Mouse (Mus musculus): Measurements from ENCODE around the gene Dnmbp. TPM values are rescaled to one million over a fixed set of nuclear protein-coding genes. Genes with fewer than 3 reads are reported as not detected.

The Dnmbp gene
- polyA plus RNA-seq, 1 experiment: 12.7 TPM

GRCm38 (mm10) chr19:43852837-43853545, 87.0 kb downstream of the Dnmbp start:
- Histone ChIP-seq H3K4me1 (replicated peaks; ENCODE audit: control insufficient read depth, insufficient read depth, low read length) (peaks cover 3% of the 10 kb centered on the region), H3K4me3 (ENCODE audit: control insufficient read depth, insufficient read depth, low read length) (no peak overlapping the region), H3K36me3 (ENCODE audit: control insufficient read depth, insufficient read depth, low read length) (peaks cover 23% of the 10 kb centered on the region), H3K27ac (ENCODE audit: control insufficient read depth, insufficient read depth, low read length) (no peak overlapping the region), H3K27me3 (ENCODE audit: control insufficient read depth, insufficient read depth, low read length) (no peaks in the 10 kb centered on the region)
- TF ChIP-seq POLR2A (IDR thresholded peaks at IDR 0.05; ENCODE audit: control insufficient read depth, extremely low read depth, insufficient read depth, low read length, poor library complexity) (no peak), CTCF (IDR thresholded peaks at IDR 0.05; ENCODE audit: borderline replicate concordance, control insufficient read depth, extremely low read depth, insufficient read depth, low read length, poor library complexity) (no peak)
- peak; percentile 4 for DNase-seq
- WGBS: 88% methylated on average over 7 of the region's 7 CpGs

- H3K36me3 ChIP-seq (ENCODE audit: control insufficient read depth, insufficient read depth, low read length): peaks cover 32% of the 10 kb centered on the region
- 72% methylated on average over 21 of the region's 21 CpGs for WGBS
- H3K27ac ChIP-seq (ENCODE audit: control insufficient read depth, insufficient read depth, low read length): peak overlapping the region; percentile 14
- H3K4me1 ChIP-seq (replicated peaks; ENCODE audit: control insufficient read depth, insufficient read depth, low read length): peaks cover 3% of the 10 kb centered on the region
- TF ChIP-seq CTCF (IDR thresholded peaks at IDR 0.05; ENCODE audit: borderline replicate concordance, control insufficient read depth, extremely low read depth, insufficient read depth, low read length, poor library complexity): no peak
- TF ChIP-seq POLR2A (IDR thresholded peaks at IDR 0.05; ENCODE audit: control insufficient read depth, extremely low read depth, insufficient read depth, low read length, poor library complexity): no peak
- H3K4me3 ChIP-seq (ENCODE audit: control insufficient read depth, insufficient read depth, low read length): peak overlapping the region; percentile 36
- no peaks in the 10 kb centered on the region for H3K27me3 ChIP-seq (ENCODE audit: control insufficient read depth, insufficient read depth, low read length)
- peak; percentile 42 for DNase-seq
Measured at GRCm38 (mm10) chr19:43851996-43852630, 87.9 kb downstream of the Dnmbp start.

GRCm38 (mm10) chr19:43850026-43850425, 90.0 kb downstream of the Dnmbp start:
- no peak for DNase-seq
- H3K27me3 ChIP-seq (ENCODE audit: control insufficient read depth, insufficient read depth, low read length): no peaks in the 10 kb centered on the region
- 98% methylated on average over 11 of the region's 11 CpGs for WGBS
- peaks cover 34% of the 10 kb centered on the region for H3K36me3 ChIP-seq (ENCODE audit: control insufficient read depth, insufficient read depth, low read length)
- no peak overlapping the region for H3K4me3 ChIP-seq (ENCODE audit: control insufficient read depth, insufficient read depth, low read length)
- H3K4me1 ChIP-seq (replicated peaks; ENCODE audit: control insufficient read depth, insufficient read depth, low read length): peaks cover 3% of the 10 kb centered on the region
- H3K27ac ChIP-seq (ENCODE audit: control insufficient read depth, insufficient read depth, low read length): no peak overlapping the region
- TF ChIP-seq CTCF (IDR thresholded peaks at IDR 0.05; ENCODE audit: borderline replicate concordance, control insufficient read depth, extremely low read depth, insufficient read depth, low read length, poor library complexity): no peak
- no peak for TF ChIP-seq POLR2A (IDR thresholded peaks at IDR 0.05; ENCODE audit: control insufficient read depth, extremely low read depth, insufficient read depth, low read length, poor library complexity)

GRCm38 (mm10) chr19:43847966-43848365, 92.0 kb downstream of the Dnmbp start:
- H3K36me3 ChIP-seq (ENCODE audit: control insufficient read depth, insufficient read depth, low read length): peaks cover 23% of the 10 kb centered on the region
- H3K4me3 ChIP-seq (ENCODE audit: control insufficient read depth, insufficient read depth, low read length): no peak overlapping the region
- H3K27me3 ChIP-seq (ENCODE audit: control insufficient read depth, insufficient read depth, low read length): no peaks in the 10 kb centered on the region
- DNase-seq: no peak
- peaks cover 3% of the 10 kb centered on the region for H3K4me1 ChIP-seq (replicated peaks; ENCODE audit: control insufficient read depth, insufficient read depth, low read length)
- no peak for TF ChIP-seq CTCF (IDR thresholded peaks at IDR 0.05; ENCODE audit: borderline replicate concordance, control insufficient read depth, extremely low read depth, insufficient read depth, low read length, poor library complexity)
- TF ChIP-seq POLR2A (IDR thresholded peaks at IDR 0.05; ENCODE audit: control insufficient read depth, extremely low read depth, insufficient read depth, low read length, poor library complexity): no peak
- 98% methylated on average over 15 of the region's 15 CpGs for WGBS
- H3K27ac ChIP-seq (ENCODE audit: control insufficient read depth, insufficient read depth, low read length): no peak overlapping the region

DNA sequence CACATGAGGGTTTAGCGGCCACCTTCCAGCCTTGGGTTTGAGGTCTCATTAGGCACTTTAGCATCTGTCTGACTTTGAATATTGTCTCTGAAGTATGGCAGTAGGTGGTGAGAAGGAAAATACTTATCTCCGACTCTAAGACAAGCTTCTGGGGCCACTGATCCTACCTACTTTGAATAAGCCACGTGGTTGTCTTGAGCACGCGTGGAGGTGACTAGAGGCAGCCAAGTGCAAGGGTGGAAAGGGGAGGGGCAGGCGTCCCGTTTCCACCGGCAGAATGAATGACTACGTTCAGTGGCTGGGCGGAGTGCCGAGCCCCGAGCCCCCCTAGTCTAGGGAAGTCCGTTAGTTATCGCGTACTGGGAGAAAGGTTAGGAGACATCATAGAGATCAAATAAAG, 92.9 kb downstream of the Dnmbp start:
- Histone ChIP-seq H3K27me3 (ENCODE audit: control insufficient read depth, insufficient read depth, low read length) (no peaks in the 10 kb centered on the region), H3K27ac (ENCODE audit: control insufficient read depth, insufficient read depth, low read length) (no peak overlapping the region), H3K4me1 (replicated peaks; ENCODE audit: control insufficient read depth, insufficient read depth, low read length) (peaks cover under 1% of the 10 kb centered on the region), H3K36me3 (ENCODE audit: control insufficient read depth, insufficient read depth, low read length) (peaks cover 23% of the 10 kb centered on the region), H3K4me3 (ENCODE audit: control insufficient read depth, insufficient read depth, low read length) (no peak overlapping the region)
- WGBS: 96% methylated on average over 15 of the region's 15 CpGs
- TF ChIP-seq POLR2A (IDR thresholded peaks at IDR 0.05; ENCODE audit: control insufficient read depth, extremely low read depth, insufficient read depth, low read length, poor library complexity) (no peak), CTCF (IDR thresholded peaks at IDR 0.05; ENCODE audit: borderline replicate concordance, control insufficient read depth, extremely low read depth, insufficient read depth, low read length, poor library complexity) (no peak)
- no peak for DNase-seq

DNA sequence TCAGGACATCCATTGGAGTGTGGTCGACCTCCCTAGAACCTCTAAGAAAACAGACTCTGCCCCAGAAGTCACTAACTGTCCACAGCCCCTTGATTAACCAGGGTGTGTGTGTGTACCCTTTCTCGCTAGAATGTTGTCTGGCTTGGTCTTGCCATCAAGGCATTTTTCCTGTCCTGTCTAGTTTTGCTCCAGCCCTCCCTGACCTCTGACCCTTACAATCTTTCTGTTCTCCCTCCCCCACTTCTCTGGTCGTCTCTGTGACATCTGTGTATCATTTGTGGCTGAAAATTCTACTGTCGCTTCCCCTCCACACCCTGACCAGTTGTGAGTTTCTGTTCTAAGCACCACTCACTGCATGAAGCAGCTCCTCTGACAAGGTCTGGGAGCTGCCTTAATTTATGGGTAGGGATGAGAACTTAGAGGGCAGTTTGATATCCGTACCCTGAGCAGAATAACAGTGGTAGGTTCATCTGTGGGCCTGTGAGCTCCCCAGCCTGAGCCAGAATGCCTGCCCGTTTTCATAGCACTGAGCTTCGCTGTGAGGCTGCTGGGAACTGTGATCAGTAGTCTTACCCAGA, 94.6 kb downstream of the Dnmbp start:
- Histone ChIP-seq H3K27ac (ENCODE audit: control insufficient read depth, insufficient read depth, low read length) (no peak overlapping the region), H3K4me1 (replicated peaks; ENCODE audit: control insufficient read depth, insufficient read depth, low read length) (no peaks in the 10 kb centered on the region), H3K27me3 (ENCODE audit: control insufficient read depth, insufficient read depth, low read length) (no peaks in the 10 kb centered on the region), H3K4me3 (ENCODE audit: control insufficient read depth, insufficient read depth, low read length) (no peak overlapping the region), H3K36me3 (ENCODE audit: control insufficient read depth, insufficient read depth, low read length) (peaks cover 23% of the 10 kb centered on the region)
- no peak for DNase-seq
- 82% methylated on average over 7 of the region's 7 CpGs for WGBS
- TF ChIP-seq CTCF (IDR thresholded peaks at IDR 0.05; ENCODE audit: borderline replicate concordance, control insufficient read depth, extremely low read depth, insufficient read depth, low read length, poor library complexity) (no peak), POLR2A (IDR thresholded peaks at IDR 0.05; ENCODE audit: control insufficient read depth, extremely low read depth, insufficient read depth, low read length, poor library complexity) (no peak)

All from thymus, adult 2 months (tissue).